Mouse (Mus musculus) embryonic facial prominence, embryonic 12.5 days (tissue): ENCODE data around the gene Nell2. TPM values are rescaled to one million over a fixed set of nuclear protein-coding genes. Genes with fewer than 3 reads are reported as not detected.

Experiments used
- ATAC-seq: fragments of 200-750 bp; cut with Nextera tagmentation; 2 replicates; pipeline ENCODE4 v1.8.0; 2017; ENCODE audit not compliant: insufficient number of reproducible peaks, insufficient read depth, low FRiP score, low TSS enrichment
- H3K27ac ChIP-seq: fragments of 300-500 bp; sonication (generic); 2 replicates; pipeline ENCODE4 v1.5.1; 2016; ENCODE audit warnings: mild to moderate bottlenecking
- H3K27me3 ChIP-seq: fragments of 300-500 bp; sonication (generic); 2 replicates; pipeline ENCODE4 v1.6.1; 2016; ENCODE audit warnings: mild to moderate bottlenecking, moderate library complexity
- H3K36me3 ChIP-seq: fragments of 300-500 bp; sonication (generic); 2 replicates; pipeline ENCODE4 v1.6.1; 2016; ENCODE audit warnings: mild to moderate bottlenecking
- H3K4me1 ChIP-seq: fragments of 300-500 bp; sonication (generic); 2 replicates; pipeline ENCODE4 v1.6.1; 2016
- H3K4me2 ChIP-seq: fragments of 300-500 bp; sonication (generic); replicated peaks from 2 replicates; pipeline ENCODE4 v1.6.1; 2016; ENCODE audit warnings: mild to moderate bottlenecking, moderate library complexity
- H3K4me3 ChIP-seq: fragments of 300-500 bp; sonication (generic); 2 replicates; pipeline ENCODE4 v1.5.1; 2016; ENCODE audit warnings: mild to moderate bottlenecking
- H3K9ac ChIP-seq: fragments of 300-500 bp; sonication (generic); 2 replicates; pipeline ENCODE4 v1.6.1; 2016; ENCODE audit warnings: mild to moderate bottlenecking, moderate library complexity
- H3K9me3 ChIP-seq: fragments of 300-500 bp; sonication (generic); 2 replicates; pipeline ENCODE4 v1.6.1; 2016; ENCODE audit warnings: mild to moderate bottlenecking, moderate library complexity
- WGBS: fragments of 180-500 bp; shearing (Covaris S2); methylation state at CpG from one replicate; pipeline ENCODE4 v1.1.7; 2016; 5-methylcytosine and 5-hydroxymethylcytosine counted together
- polyA plus RNA-seq: library from polyadenylated mRNA; unstranded; fragments of >200 nt; fragmentation: Nextera tagmentation; extraction: Ambion mirVana; gene quantifications from 2 replicates; pipeline ENCODE4 v1.2.1, GENCODE M21; 2016

Gene Nell2
- polyA plus RNA-seq, 1 experiment from 2014 or later: 23.9 TPM

- Histone ChIP-seq H3K4me2 (no peak overlapping the region), H3K27ac (no peak overlapping the region), H3K27me3 (no peaks in the 10 kb centered on the region), H3K36me3 (no peaks in the 10 kb centered on the region), H3K9ac (no peak overlapping the region), H3K9me3 (no peaks in the 10 kb centered on the region), H3K4me1 (no peaks in the 10 kb centered on the region), H3K4me3 (no peak overlapping the region)
- WGBS: 88% methylated on average over 1 of the region's 1 CpGs
- no peak for ATAC-seq
Measured at GRCm38 (mm10) chr15:95068023-95068422, 460.3 kb downstream of the Nell2 start.

- ATAC-seq: no peak
- no peaks in the 10 kb centered on the region for H3K4me1 ChIP-seq
- H3K36me3 ChIP-seq: no peaks in the 10 kb centered on the region
- no peak overlapping the region for H3K9ac ChIP-seq
- H3K4me2 ChIP-seq: no peak overlapping the region
- H3K27ac ChIP-seq: no peak overlapping the region
- H3K4me3 ChIP-seq: no peak overlapping the region
- 72% methylated on average over 8 of the region's 8 CpGs for WGBS
- no peaks in the 10 kb centered on the region for H3K27me3 ChIP-seq
- no peaks in the 10 kb centered on the region for H3K9me3 ChIP-seq
Measured at GRCm38 (mm10) chr15:95055081-95055650, 473.2 kb downstream of the Nell2 start.

- Histone ChIP-seq H3K27ac (no peak overlapping the region), H3K4me1 (no peaks in the 10 kb centered on the region), H3K27me3 (no peaks in the 10 kb centered on the region), H3K9ac (no peak overlapping the region), H3K4me3 (no peak overlapping the region), H3K4me2 (no peak overlapping the region), H3K36me3 (no peaks in the 10 kb centered on the region), H3K9me3 (no peaks in the 10 kb centered on the region)
- 70% methylated on average over 6 of the region's 6 CpGs for WGBS
- ATAC-seq: no peak
Measured at GRCm38 (mm10) chr15:95049171-95049729, 479.1 kb downstream of the Nell2 start.

GRCm38 (mm10) chr15:95047486-95047885 lies 480.9 kb downstream of the Nell2 start:
- Histone ChIP-seq H3K27ac (no peak overlapping the region), H3K4me1 (no peaks in the 10 kb centered on the region), H3K36me3 (no peaks in the 10 kb centered on the region), H3K4me2 (no peak overlapping the region), H3K9ac (no peak overlapping the region), H3K9me3 (no peaks in the 10 kb centered on the region), H3K27me3 (no peaks in the 10 kb centered on the region), H3K4me3 (no peak overlapping the region)
- WGBS: 95% methylated on average over 2 of the region's 2 CpGs
- ATAC-seq: no peak

- Histone ChIP-seq H3K27me3 (no peaks in the 10 kb centered on the region), H3K4me1 (no peaks in the 10 kb centered on the region), H3K27ac (no peak overlapping the region), H3K9ac (no peak overlapping the region), H3K4me3 (no peak overlapping the region), H3K4me2 (no peak overlapping the region), H3K36me3 (no peaks in the 10 kb centered on the region), H3K9me3 (no peaks in the 10 kb centered on the region)
- no peak for ATAC-seq
- WGBS: 82% methylated on average over 8 of the region's 8 CpGs
Measured at GRCm38 (mm10) chr15:95044011-95044410, 484.3 kb downstream of the Nell2 start.

- H3K27me3 ChIP-seq: no peaks in the 10 kb centered on the region
- no peaks in the 10 kb centered on the region for H3K9me3 ChIP-seq
- no peaks in the 10 kb centered on the region for H3K4me1 ChIP-seq
- H3K9ac ChIP-seq: no peak overlapping the region
- H3K27ac ChIP-seq: no peak overlapping the region
- no peak overlapping the region for H3K4me3 ChIP-seq
- WGBS: 84% methylated on average over 9 of the region's 9 CpGs
- H3K4me2 ChIP-seq: no peak overlapping the region
- no peak for ATAC-seq
- H3K36me3 ChIP-seq: no peaks in the 10 kb centered on the region
Measured at GRCm38 (mm10) chr15:95042437-95042836, 485.9 kb downstream of the Nell2 start.

GRCm38 (mm10) chr15:95029487-95029875 lies 498.9 kb downstream of the Nell2 start:
- no peaks in the 10 kb centered on the region for H3K4me1 ChIP-seq
- no peak overlapping the region for H3K4me2 ChIP-seq
- no peak overlapping the region for H3K9ac ChIP-seq
- H3K27me3 ChIP-seq: no peaks in the 10 kb centered on the region
- 68% methylated on average over 5 of the region's 5 CpGs for WGBS
- H3K36me3 ChIP-seq: no peaks in the 10 kb centered on the region
- H3K27ac ChIP-seq: no peak overlapping the region
- ATAC-seq: no peak
- no peak overlapping the region for H3K4me3 ChIP-seq
- no peaks in the 10 kb centered on the region for H3K9me3 ChIP-seq

GRCm38 (mm10) chr15:95028862-95029486 lies 499.4 kb downstream of the Nell2 start:
- Histone ChIP-seq H3K4me2 (no peak overlapping the region), H3K9me3 (no peaks in the 10 kb centered on the region), H3K4me1 (no peaks in the 10 kb centered on the region), H3K36me3 (no peaks in the 10 kb centered on the region), H3K9ac (no peak overlapping the region), H3K4me3 (no peak overlapping the region), H3K27me3 (no peaks in the 10 kb centered on the region), H3K27ac (no peak overlapping the region)
- ATAC-seq: no peak
- WGBS: 88% methylated on average over 13 of the region's 13 CpGs

Other genes starting within 250 kb of the Nell2 start
- gene Dbx2, start 127.4 kb upstream of the Nell2 start, polyA plus RNA-seq: 0.64 and 2.2 TPM in 2 replicates